Mouse (Mus musculus): ENCODE data around the gene Olig1.
A peak's percentile ranks its signal among the peaks of the same experiment; 100 is the strongest.

Gene Olig1

DNA sequence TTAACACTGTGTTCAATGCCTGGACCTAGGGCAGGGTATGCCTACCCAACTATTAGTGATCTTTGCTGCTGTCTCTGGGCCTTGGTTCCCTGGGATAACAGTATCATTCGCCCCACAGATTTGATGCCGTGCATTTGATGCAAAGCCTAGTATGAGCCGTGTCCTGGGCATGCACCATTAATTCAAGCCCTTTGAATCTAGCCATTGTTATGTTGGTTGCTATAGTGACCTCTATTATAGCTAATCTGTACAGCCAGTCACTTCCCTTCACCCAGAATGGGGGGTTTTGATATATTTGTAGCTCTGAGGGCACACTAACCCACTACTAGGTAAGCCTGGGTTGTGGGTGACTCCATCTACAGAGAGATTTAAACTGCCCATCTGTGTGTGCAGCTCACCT is 40.3 kb downstream of the Olig1 start:
- no peak for DNase-seq (ENCODE audit: low read depth, low spot score)

DNA sequence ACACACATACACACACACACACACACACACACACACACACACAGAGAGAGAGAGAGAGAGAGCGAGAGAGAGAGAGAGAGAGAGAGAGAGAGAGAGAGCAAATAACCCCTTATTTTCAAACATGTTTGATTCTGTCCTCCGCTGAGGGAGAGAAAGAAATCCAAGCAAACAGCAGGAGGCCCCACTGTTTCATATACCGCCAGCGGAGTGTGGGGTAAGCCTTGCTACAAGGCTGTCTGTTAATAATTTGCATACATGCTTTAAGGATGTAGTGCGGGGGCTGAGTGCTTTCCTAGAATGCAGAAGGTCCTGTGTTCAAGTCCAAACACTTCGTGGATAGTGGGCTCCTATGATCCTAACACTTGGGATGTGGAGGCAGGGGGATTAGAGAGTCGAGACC is 43.3 kb downstream of the Olig1 start:
- DNase-seq (ENCODE audit: low read depth, low spot score): no peak

DNA sequence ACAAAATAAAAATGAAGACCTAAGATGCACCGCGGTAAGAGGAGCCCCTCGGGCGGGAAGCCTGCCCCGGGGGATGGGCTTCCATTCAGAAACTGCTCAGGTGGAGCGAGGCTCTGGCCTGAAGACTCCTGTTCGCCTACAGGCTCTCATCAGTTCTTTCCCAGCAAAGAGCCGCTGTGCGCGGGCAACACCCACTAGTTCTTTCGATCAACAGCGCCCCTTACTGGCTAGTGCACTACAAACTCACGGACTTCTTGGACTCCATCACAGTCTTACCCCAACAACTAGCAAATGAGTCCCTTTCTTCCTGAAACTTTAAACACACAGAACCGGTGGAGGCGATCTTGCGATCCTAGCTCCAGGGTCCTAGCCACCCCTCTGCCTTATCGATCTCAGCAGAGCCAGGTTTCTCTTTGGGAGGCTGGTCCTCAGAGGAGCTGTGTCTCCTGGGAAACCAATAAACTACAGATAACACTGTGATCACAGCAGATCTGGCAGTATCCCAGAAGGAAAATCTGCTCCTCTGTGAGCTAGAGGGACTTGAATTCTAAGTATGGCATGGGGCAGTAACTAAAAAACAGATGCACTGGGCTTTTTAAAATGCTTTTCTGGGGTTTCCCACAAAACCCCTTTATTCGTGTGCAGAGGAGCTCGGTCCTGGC is 44.7 kb downstream of the Olig1 start:
- DNase-seq (ENCODE audit: low read depth, low spot score): peak; percentile 89

DNA sequence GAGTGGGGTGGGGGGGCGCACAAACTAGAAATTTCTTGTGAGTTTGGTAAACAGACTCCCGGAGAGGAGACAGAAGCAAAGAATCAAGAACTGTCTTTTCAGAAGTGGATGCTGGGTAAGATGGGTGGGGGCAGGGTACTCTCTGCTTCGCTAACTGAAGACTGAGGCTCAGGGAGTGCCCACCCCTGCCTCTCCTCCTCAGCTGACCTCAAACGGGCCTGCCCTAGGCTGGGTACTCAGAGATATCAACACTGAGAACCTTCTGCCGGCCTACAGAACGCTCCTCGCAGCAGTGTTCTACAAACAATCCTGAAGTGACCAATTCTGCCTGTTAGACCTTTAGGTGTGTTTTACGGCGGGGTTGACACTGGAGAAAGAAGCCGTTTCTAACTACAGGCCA is 50.6 kb downstream of the Olig1 start:
- no peak for DNase-seq (ENCODE audit: low read depth, low spot score)

DNA sequence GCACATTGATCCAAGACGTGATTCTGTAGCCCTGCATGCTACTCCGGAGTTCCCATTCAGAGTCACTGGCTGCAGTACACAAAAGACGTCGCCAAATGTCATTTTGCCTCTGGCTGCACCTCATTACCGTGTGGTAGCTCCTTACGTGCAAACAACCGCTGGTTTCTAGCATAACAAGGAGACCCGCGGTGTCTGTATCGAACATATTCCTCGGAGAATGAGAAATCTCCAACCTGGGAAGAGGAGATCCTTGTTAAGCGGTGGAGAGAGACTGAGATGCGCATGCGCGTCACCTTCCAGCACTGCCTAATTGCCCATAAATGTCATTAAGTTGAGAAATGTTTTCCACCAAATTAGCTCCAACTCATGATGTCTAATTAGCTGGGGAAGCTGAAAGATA is 51.0 kb downstream of the Olig1 start:
- no peak for DNase-seq (ENCODE audit: low read depth, low spot score)
